Comparison of ENCODE assay signal across 14 mouse cellular contexts in genomic region chr14:102794898-102795297, GRCm38 (mm10).
DNase-seq lines count a peak whose midpoint lies in the region; ATAC-seq and TF ChIP-seq lines count a peak whose summit lies in the region.
"Had no signal": no experiment of that assay in that cellular context is flagged by ENCODE, and none has a peak within 500 bp of the region (broad histone marks: within the 10 kb centered on the region; RNA-seq: fewer than 3 reads in every experiment).

No protein-coding gene starts in this region.

- no peaks in the 10 kb centered on the region for H3K79me2 ChIP-seq in MEL (ENCODE audit: control insufficient read depth, insufficient read depth, low read length, poor library complexity)

- H3K4me1 ChIP-seq in heart, embryonic 12.5 days (replicated peaks): no peaks in the 10 kb centered on the region
- H3K4me1 ChIP-seq in MEL (ENCODE audit: control insufficient read depth in 1 of 2, insufficient read depth in 2 of 2, low read length in 2 of 2): no peaks in the 10 kb centered on the region

- no peak for TF ChIP-seq POLR2A in MEL (IDR thresholded peaks at IDR 0.05; ENCODE audit: control insufficient read depth in 1 of 2, insufficient read depth in 1 of 2, low read depth in 1 of 2, low read length in 2 of 2, poor library complexity in 1 of 2)

- H3K9ac ChIP-seq in heart, embryonic 12.5 days: no peak overlapping the region
- no peak overlapping the region for H3K9ac ChIP-seq in MEL (ENCODE audit: control insufficient read depth, low read depth, low read length, poor library complexity, severe bottlenecking)

- no peak overlapping the region for H3K4me3 ChIP-seq in heart, embryonic 12.5 days
- H3K4me3 ChIP-seq in MEL (ENCODE audit: control insufficient read depth in 1 of 2, insufficient read depth in 1 of 2, low read depth in 2 of 2, low read length in 2 of 2): no peak overlapping the region
- H3K4me3 ChIP-seq: hindbrain, embryonic 10.5 days; midbrain, embryonic 10.5 days had no signal

- ATAC-seq in heart, embryonic 12.5 days (ENCODE audit: insufficient number of reproducible peaks, low FRiP score): no peak

- no peak for TF ChIP-seq RAD21 in MEL (IDR thresholded peaks at IDR 0.05; ENCODE audit: low read depth, low read length)

- DNase-seq in heart, adult 8-10 months (ENCODE audit: low spot score): peak; percentile 29
- DNase-seq in layer of hippocampus, adult 9-11 months: peak; percentile 26
- DNase-seq in layer of hippocampus, postnatal 10 days (ENCODE audit: low spot score in 2 of 2): no peak
- DNase-seq in MEL (ENCODE audit: low read depth, low spot score): no peak
- peak; percentile 26 for DNase-seq in induced T-regulatory cell, adult 2 months (ENCODE audit: low read depth)
- DNase-seq in Muller cell, postnatal 12 days (ENCODE audit: inconsistent ontology term): no peak
- DNase-seq in testis, postnatal 10 days (ENCODE audit: low spot score): no peak
- DNase-seq: adrenal gland, postnatal 10 days; gastrocnemius, postnatal 14 days; layer of hippocampus, postnatal 36 days; right cerebral cortex, postnatal 25 days had no signal

- H3K27me3 ChIP-seq in heart, embryonic 12.5 days (replicated peaks): no peaks in the 10 kb centered on the region
- peaks cover 0 to 5% of the 10 kb centered on the region in 2 experiments; a peak in 2 of 4 replicates for H3K27me3 ChIP-seq in MEL (ENCODE audit: control insufficient read depth in 1 of 2, insufficient read depth in 2 of 2, low read length in 2 of 2)

- WGBS in heart, embryonic 12.5 days: 74% methylated on average over 2 of the region's 2 CpGs

- TF ChIP-seq EP300 in MEL (IDR thresholded peaks at IDR 0.05; ENCODE audit: low read depth in 1 of 2, low read length in 2 of 2): no peak

- no peaks in the 10 kb centered on the region for H3K9me3 ChIP-seq in heart, embryonic 12.5 days (replicated peaks)
- no peaks in the 10 kb centered on the region for H3K9me3 ChIP-seq in MEL (replicated peaks; ENCODE audit: insufficient read depth, low read length)
- H3K9me3 ChIP-seq: hindbrain, embryonic 10.5 days; midbrain, embryonic 10.5 days had no signal

- no peak for TF ChIP-seq CTCF in MEL (IDR thresholded peaks at IDR 0.05 in 2 of 3, conservative IDR thresholded peaks at IDR 0.05 in 1 of 3; ENCODE audit: control insufficient read depth in 1 of 3, insufficient read depth in 1 of 3, low read depth in 2 of 3, low read length in 3 of 3, poor library complexity in 1 of 3, severe bottlenecking in 1 of 3)

- H3K36me3 ChIP-seq in heart, embryonic 12.5 days: no peaks in the 10 kb centered on the region
- no peaks in the 10 kb centered on the region for H3K36me3 ChIP-seq in MEL (ENCODE audit: control insufficient read depth in 1 of 2, insufficient read depth in 2 of 2, low read length in 2 of 2)
- H3K36me3 ChIP-seq: hindbrain, embryonic 10.5 days; midbrain, embryonic 10.5 days had no signal

- no peak overlapping the region for H3K27ac ChIP-seq in heart, embryonic 12.5 days (ENCODE audit: poor library complexity, severe bottlenecking)
- H3K27ac ChIP-seq in MEL (ENCODE audit: control insufficient read depth, low read depth, low read length): no peak overlapping the region
- H3K27ac ChIP-seq: hindbrain, embryonic 10.5 days; midbrain, embryonic 10.5 days had no signal

- no peak overlapping the region for H3K4me2 ChIP-seq in heart, embryonic 12.5 days

TF ChIP-seq in MEL, 35 proteins besides CTCF, POLR2A, EP300 and RAD21:
- TF ChIP-seq SMC3 (IDR thresholded peaks at IDR 0.05; ENCODE audit: low read depth, low read length) (0 out of 2 replicates have a peak, but pooled peaks have one; percentile 5), CHD2 (IDR thresholded peaks at IDR 0.05; ENCODE audit: low read length) (no peak), CHD1 (IDR thresholded peaks at IDR 0.05; ENCODE audit: low read depth, low read length) (no peak)

Comparison
In these comparisons a context has a peak if more than half of its experiments do, and no peak if none do; other contexts are left out.
1. DNase-seq: peak in heart, adult 8-10 months (single experiment), layer of hippocampus, adult 9-11 months (single experiment) and induced T-regulatory cell, adult 2 months (single experiment); none in layer of hippocampus, postnatal 10 days (0 of 2), MEL (single experiment), Muller cell, postnatal 12 days (single experiment) and testis, postnatal 10 days (single experiment).